Mouse (Mus musculus) stomach, embryonic 15.5 days (tissue): ENCODE measurements around the gene Slc25a15. TPM values are rescaled to one million over a fixed set of nuclear protein-coding genes. Genes with fewer than 3 reads are reported as not detected.

ENCODE experiments used
- polyA plus RNA-seq: library from polyadenylated mRNA; unstranded; fragments of >200 nt; fragmentation: Nextera tagmentation; extraction: Ambion mirVana; gene quantifications from 2 replicates; pipeline ENCODE4 v1.2.1, GENCODE M21; 2015

Slc25a15 gene
- polyA plus RNA-seq, 1 experiment from 2014 or later, result 34.2 TPM

Other genes with a start within 250 kb of the Slc25a15 start
- gene Nek3, start 232.2 kb downstream of the Slc25a15 start, polyA plus RNA-seq, result 4.7 and 5.5 TPM in 2 replicates
- gene Ckap2, start 212.8 kb downstream of the Slc25a15 start, polyA plus RNA-seq, result 42.1 and 50.1 TPM in 2 replicates
- gene Vps36, start 205.8 kb downstream of the Slc25a15 start, polyA plus RNA-seq, result 41.9 and 44.0 TPM in 2 replicates
- 9.5 and 10.4 TPM in 2 replicates for gene Thsd1, start 171.3 kb downstream of the Slc25a15 start, polyA plus RNA-seq
- gene Tpte, start 115.2 kb downstream of the Slc25a15 start, polyA plus RNA-seq, result not detected in 2 replicates
- gene Mrps31, start 12.8 kb upstream of the Slc25a15 start, polyA plus RNA-seq, result 50.2 and 55.7 TPM in 2 replicates